Mouse (Mus musculus): ENCODE data around the gene Pbp2. TPM values are rescaled to one million over a fixed set of nuclear protein-coding genes. Genes with fewer than 3 reads are reported as not detected.

The Pbp2 gene
- polyA plus RNA-seq, 1 experiment from 2014 or later: 3.5 TPM

DNA sequence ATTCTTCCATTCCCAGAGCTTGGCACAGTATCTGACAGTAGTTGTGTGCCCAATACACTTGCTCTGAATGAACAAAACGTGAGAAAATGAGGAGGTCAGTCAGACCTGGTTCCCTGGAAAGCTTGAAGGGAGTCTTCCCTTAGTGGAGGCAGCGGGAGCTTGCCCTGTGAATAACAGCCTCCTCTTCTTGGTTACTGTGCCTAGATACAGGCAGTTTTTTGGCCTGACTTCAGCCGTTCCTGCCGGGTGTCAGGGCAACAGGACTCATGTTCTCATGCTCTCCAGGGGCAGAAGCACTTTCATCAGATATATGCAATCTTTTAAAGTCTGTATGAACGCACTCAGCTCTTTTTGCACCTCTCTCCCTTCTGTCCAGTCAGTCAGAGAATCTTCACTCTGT lies 30.9 kb downstream of the Pbp2 start:
- no peaks in the 10 kb centered on the region for H3K9me3 ChIP-seq (ENCODE audit: control insufficient read depth, low read length)
- H3K9ac ChIP-seq (ENCODE audit: low read length): no peak overlapping the region
- DNase-seq (ENCODE audit: low spot score) (no peak), ATAC-seq (ENCODE audit: low FRiP score, low TSS enrichment) (no peak)
- H3K36me3 ChIP-seq (ENCODE audit: control insufficient read depth, insufficient read depth, low read length): no peaks in the 10 kb centered on the region
- 54% methylated on average over 5 of the region's 5 CpGs for WGBS
- no peak overlapping the region for H3K4me2 ChIP-seq (replicated peaks; ENCODE audit: low read depth)
- no peak overlapping the region for H3K4me3 ChIP-seq (ENCODE audit: low read depth, low read length)
- no peaks in the 10 kb centered on the region for H3K27me3 ChIP-seq (ENCODE audit: control insufficient read depth, insufficient read depth, low read length)
- no peak overlapping the region for H3K27ac ChIP-seq (replicated peaks)
- no peaks in the 10 kb centered on the region for H3K4me1 ChIP-seq (replicated peaks; ENCODE audit: control insufficient read depth, insufficient read depth)
- no peak for TF ChIP-seq EP300 (optimal IDR thresholded peaks at IDR 0.05)
- TF ChIP-seq CTCF (IDR thresholded peaks at IDR 0.05; ENCODE audit: low read depth): no peak

DNA sequence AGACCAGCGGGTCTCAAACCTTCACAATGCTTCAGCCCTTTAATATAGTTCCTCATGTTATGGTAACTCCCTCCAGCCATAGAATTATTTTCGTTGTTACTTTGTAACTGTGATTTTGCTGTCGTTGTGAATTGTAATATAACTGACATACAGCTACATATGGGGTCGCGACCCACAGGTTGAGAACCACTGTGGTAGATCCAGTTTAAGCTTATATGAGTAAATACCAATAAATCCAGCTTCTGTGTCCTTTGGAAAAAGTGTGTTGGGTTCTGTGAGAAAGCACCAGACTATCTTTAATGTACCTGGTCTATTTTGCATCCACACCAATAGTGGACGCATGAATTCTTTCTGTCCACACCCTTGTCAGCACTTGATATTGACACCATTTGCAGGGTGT lies 31.9 kb downstream of the Pbp2 start:
- Histone ChIP-seq H3K9ac (ENCODE audit: low read length) (no peak overlapping the region), H3K4me3 (ENCODE audit: low read depth, low read length) (no peak overlapping the region), H3K4me2 (replicated peaks; ENCODE audit: low read depth) (no peak overlapping the region), H3K4me1 (replicated peaks; ENCODE audit: control insufficient read depth, insufficient read depth) (no peaks in the 10 kb centered on the region), H3K27ac (replicated peaks) (no peak overlapping the region), H3K27me3 (ENCODE audit: control insufficient read depth, insufficient read depth, low read length) (no peaks in the 10 kb centered on the region), H3K9me3 (ENCODE audit: control insufficient read depth, low read length) (no peaks in the 10 kb centered on the region), H3K36me3 (ENCODE audit: control insufficient read depth, insufficient read depth, low read length) (no peaks in the 10 kb centered on the region)
- no peak for DNase-seq (ENCODE audit: low spot score)
- ATAC-seq (ENCODE audit: low FRiP score, low TSS enrichment): no peak
- TF ChIP-seq EP300 (optimal IDR thresholded peaks at IDR 0.05): no peak
- no peak for TF ChIP-seq CTCF (IDR thresholded peaks at IDR 0.05; ENCODE audit: low read depth)
- WGBS: 84% methylated on average over 6 of the region's 6 CpGs

DNA sequence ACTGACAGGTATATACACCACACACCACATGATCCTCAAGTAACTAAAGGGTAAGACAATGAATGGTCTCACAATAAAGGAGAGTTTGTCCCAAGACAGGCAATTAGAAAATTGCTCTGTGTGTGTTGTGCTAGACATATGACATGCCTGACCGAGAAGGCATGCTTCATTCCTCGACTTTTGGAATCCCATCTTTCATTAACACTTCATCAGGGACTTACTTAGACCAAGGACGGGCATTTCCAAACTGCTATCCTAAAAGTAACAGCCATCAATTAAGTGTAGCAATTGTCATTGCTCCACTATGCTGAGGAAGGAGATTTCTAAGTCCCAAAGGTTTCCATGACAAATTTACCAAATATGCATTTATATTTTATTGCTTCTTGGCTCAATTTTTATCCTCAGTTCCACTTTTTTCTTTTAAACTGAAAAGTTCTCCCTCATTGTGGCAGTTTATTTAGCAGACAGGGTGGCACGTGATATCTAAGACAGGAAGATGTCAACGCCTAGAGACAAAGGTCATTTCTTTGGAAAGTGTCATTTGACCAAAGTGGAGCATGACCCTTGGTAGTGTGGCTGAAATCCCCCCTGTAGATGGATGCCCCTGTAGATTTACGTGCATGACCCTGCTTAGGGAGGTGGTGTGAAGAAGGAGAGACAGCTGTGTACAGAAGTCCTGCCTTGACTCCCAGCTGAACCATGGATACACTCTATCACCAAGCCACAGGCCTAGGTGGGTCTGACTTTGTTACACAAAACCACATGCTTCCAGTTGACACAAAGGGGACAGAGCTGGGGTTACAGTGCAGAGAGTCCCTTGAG lies 33.5 kb downstream of the Pbp2 start:
- Histone ChIP-seq H3K9ac (ENCODE audit: low read length) (no peak overlapping the region), H3K4me2 (replicated peaks; ENCODE audit: low read depth) (no peak overlapping the region), H3K4me1 (replicated peaks; ENCODE audit: control insufficient read depth, insufficient read depth) (no peaks in the 10 kb centered on the region), H3K4me3 (ENCODE audit: low read depth, low read length) (no peak overlapping the region), H3K27me3 (ENCODE audit: control insufficient read depth, insufficient read depth, low read length) (no peaks in the 10 kb centered on the region), H3K36me3 (ENCODE audit: control insufficient read depth, insufficient read depth, low read length) (no peaks in the 10 kb centered on the region), H3K9me3 (ENCODE audit: control insufficient read depth, low read length) (no peaks in the 10 kb centered on the region), H3K27ac (replicated peaks) (no peak overlapping the region)
- DNase-seq (ENCODE audit: low spot score) (no peak), ATAC-seq (ENCODE audit: low FRiP score, low TSS enrichment) (no peak; the same call in 1 of the 2 replicates)
- 72% methylated on average over 6 of the region's 6 CpGs for WGBS
- TF ChIP-seq EP300 (optimal IDR thresholded peaks at IDR 0.05): no peak

DNA sequence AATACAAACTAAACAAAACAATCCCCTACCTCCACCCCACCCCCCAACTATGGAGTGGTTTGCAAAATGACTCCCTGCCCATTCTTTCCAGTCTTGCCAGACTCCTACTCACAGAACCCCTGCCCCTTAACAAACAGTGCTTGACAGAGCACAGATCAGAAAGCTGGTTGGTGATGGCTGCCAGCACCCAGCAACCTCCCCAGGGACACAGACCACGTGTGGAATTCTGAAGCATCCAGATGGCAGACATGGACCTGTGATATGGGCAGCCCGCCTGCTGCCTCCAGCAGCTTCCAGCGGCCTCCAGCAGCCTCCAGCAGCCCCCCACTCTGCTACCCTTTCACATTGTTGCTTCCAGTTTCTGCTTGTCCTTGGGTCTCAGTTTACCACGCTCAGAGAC lies 35.0 kb downstream of the Pbp2 start:
- Histone ChIP-seq H3K9me3 (ENCODE audit: control insufficient read depth, low read length) (no peaks in the 10 kb centered on the region), H3K4me3 (ENCODE audit: low read depth, low read length) (no peak overlapping the region), H3K27ac (replicated peaks) (no peak overlapping the region), H3K27me3 (ENCODE audit: control insufficient read depth, insufficient read depth, low read length) (no peaks in the 10 kb centered on the region), H3K4me2 (replicated peaks; ENCODE audit: low read depth) (no peak overlapping the region), H3K9ac (ENCODE audit: low read length) (no peak overlapping the region), H3K36me3 (ENCODE audit: control insufficient read depth, insufficient read depth, low read length) (no peaks in the 10 kb centered on the region), H3K4me1 (replicated peaks; ENCODE audit: control insufficient read depth, insufficient read depth) (no peaks in the 10 kb centered on the region)
- DNase-seq (ENCODE audit: low spot score) (no peak), ATAC-seq (ENCODE audit: low FRiP score, low TSS enrichment) (no peak)
- WGBS: 77% methylated on average over 4 of the region's 4 CpGs
- TF ChIP-seq EP300 (optimal IDR thresholded peaks at IDR 0.05) (no peak), CTCF (IDR thresholded peaks at IDR 0.05; ENCODE audit: low read depth) (no peak)

DNA sequence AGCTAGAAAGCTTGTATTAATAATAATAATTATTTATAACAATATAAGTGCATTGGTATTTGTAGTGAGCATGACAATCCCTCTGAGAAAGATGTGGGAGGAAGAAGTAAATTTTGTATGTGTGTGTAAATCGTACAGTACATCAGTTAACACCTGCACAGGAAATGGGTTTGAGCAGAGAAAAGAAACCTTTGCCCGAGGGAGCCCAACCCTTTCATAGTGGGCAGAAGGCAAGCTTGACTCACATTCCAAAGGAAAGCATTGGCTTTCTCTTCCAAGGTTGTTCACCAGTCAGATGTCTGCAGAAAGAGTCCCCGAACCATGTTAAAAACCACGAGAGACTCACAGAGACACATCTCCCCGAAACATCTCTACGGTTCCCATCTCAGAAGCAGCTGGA lies 37.1 kb downstream of the Pbp2 start:
- no peaks in the 10 kb centered on the region for H3K36me3 ChIP-seq (ENCODE audit: control insufficient read depth, insufficient read depth, low read length)
- WGBS: 83% methylated on average over 6 of the region's 6 CpGs
- no peak overlapping the region for H3K27ac ChIP-seq (replicated peaks)
- no peaks in the 10 kb centered on the region for H3K4me1 ChIP-seq (replicated peaks; ENCODE audit: control insufficient read depth, insufficient read depth)
- no peak for TF ChIP-seq CTCF (IDR thresholded peaks at IDR 0.05; ENCODE audit: low read depth)
- no peak for TF ChIP-seq EP300 (optimal IDR thresholded peaks at IDR 0.05)
- no peaks in the 10 kb centered on the region for H3K27me3 ChIP-seq (ENCODE audit: control insufficient read depth, insufficient read depth, low read length)
- DNase-seq (ENCODE audit: low spot score) (no peak), ATAC-seq (ENCODE audit: low FRiP score, low TSS enrichment) (no peak)
- H3K9ac ChIP-seq (ENCODE audit: low read length): no peak overlapping the region
- no peaks in the 10 kb centered on the region for H3K9me3 ChIP-seq (ENCODE audit: control insufficient read depth, low read length)
- H3K4me2 ChIP-seq (replicated peaks; ENCODE audit: low read depth): no peak overlapping the region
- no peak overlapping the region for H3K4me3 ChIP-seq (ENCODE audit: low read depth, low read length)

DNA sequence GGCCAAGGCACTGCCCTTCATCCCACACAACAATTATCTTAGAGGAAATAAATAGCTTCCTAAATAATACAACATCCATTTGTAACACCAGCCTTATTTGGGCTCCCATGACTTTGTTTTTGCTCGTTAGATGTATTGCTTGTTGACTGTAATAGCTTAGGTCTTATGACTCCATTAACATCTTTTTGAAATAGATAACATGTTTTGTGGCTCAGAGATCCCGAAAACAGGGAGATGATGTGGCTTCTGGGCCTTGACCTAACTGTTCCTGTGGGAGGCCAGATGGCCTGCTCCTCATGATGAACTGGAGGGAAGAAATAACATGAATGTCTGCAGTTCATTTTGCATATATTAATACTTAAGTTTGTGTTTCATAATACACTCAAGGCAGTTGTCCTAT lies 38.4 kb downstream of the Pbp2 start:
- TF ChIP-seq CTCF (IDR thresholded peaks at IDR 0.05; ENCODE audit: low read depth) (no peak), EP300 (optimal IDR thresholded peaks at IDR 0.05) (no peak)
- 78% methylated on average over 2 of the region's 2 CpGs for WGBS

More for the DNA sequence above, 38.4 kb downstream of the Pbp2 start:
- Histone ChIP-seq H3K9me3 (ENCODE audit: control insufficient read depth, low read length) (no peaks in the 10 kb centered on the region), H3K4me2 (replicated peaks; ENCODE audit: low read depth) (no peak overlapping the region), H3K9ac (ENCODE audit: low read length) (no peak overlapping the region), H3K27ac (replicated peaks) (no peak overlapping the region), H3K36me3 (ENCODE audit: control insufficient read depth, insufficient read depth, low read length) (no peaks in the 10 kb centered on the region), H3K27me3 (ENCODE audit: control insufficient read depth, insufficient read depth, low read length) (no peaks in the 10 kb centered on the region), H3K4me1 (replicated peaks; ENCODE audit: control insufficient read depth, insufficient read depth) (no peaks in the 10 kb centered on the region), H3K4me3 (ENCODE audit: low read depth, low read length) (no peak overlapping the region)
- DNase-seq (ENCODE audit: low spot score) (no peak), ATAC-seq (ENCODE audit: low FRiP score, low TSS enrichment) (no peak)
